Mouse (Mus musculus) heart, adult 11 months (tissue): ENCODE data around the gene Snrpg.

Experiments
- DNase-seq: peaks from one replicate; pipeline ENCODE4 v3.0.0; 2022

Gene Snrpg

DNA sequence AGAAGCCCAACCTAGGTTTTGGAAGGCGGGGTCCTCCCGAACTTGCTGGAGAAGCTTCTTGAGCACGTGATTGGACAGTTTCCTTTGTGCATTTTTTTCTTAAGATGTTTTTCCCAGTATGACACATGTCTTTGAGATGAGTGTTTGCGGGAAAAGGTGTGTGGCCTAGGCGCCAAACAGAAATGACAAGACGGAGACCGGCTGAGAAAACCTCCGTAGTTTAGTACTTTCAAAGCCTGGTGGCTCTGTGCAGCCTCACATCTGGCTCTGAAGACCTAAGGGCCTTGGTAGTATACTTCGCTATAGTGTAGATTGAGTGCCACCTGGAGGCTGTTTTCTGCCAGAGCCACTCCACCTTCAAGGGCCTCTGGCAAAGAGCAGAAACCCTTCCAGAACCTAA is 29.9 kb downstream of the Snrpg start:
- DNase-seq, result peak; percentile 97

DNA sequence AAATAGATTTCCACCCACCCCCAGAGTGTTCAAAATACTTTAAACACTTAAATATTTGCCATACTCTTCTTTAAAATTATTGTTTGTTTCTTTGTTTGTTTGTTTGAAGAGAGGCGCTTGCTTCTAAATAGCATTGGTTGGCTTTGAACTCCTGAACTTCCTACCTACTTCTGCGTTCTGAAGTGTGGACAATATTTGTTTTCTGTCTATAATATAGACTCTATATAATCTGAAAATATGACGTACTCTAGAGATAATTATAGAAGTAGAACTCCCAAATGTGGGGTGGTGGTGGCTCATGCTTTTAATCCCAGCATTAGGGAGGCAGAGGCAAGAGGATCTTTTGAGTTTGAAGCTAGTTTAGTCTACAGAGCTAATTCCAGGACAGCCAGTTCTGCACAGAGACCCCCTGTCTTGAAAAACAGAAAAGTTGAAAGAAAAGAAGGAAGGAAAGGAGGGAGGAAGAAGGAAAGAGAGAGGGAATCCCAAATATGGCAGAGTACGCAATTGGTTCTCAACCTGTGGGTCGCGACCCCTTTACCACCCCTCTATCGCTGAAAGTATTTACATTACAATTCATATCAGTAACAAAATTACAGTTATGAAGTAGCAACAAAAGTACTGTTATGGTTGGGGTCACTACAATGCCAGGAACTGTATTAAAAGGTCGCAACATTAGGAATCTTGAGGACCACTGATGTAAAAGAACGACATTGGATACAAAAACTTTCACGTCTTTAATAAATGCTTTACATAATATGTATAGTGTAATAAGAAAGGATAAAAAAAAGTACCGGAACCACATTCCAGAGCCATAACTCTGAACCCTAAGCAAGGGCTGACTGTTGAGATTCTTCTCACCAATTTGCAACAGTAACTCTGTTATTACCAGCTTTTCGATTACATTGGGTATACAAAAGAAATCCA is 31.8 kb downstream of the Snrpg start:
- peak; percentile 64 for DNase-seq

DNA sequence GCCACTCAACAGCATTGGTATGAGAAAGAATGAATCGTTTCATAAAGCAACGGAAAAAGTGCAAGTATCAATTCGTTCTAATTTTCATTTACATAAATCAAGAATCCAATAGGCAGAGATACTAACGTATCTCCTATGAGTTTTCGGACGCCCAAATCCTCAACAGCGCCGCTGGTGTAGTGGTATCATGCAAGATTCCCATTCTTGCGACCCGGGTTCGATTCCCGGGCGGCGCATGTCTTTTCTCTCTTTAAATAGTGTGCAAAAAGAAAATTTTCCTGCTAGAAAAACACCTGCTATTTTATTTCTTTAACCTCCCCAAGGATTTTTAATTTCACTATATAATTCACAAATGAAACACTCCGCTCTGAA is 32.6 kb downstream of the Snrpg start:
- no peak for DNase-seq

DNA sequence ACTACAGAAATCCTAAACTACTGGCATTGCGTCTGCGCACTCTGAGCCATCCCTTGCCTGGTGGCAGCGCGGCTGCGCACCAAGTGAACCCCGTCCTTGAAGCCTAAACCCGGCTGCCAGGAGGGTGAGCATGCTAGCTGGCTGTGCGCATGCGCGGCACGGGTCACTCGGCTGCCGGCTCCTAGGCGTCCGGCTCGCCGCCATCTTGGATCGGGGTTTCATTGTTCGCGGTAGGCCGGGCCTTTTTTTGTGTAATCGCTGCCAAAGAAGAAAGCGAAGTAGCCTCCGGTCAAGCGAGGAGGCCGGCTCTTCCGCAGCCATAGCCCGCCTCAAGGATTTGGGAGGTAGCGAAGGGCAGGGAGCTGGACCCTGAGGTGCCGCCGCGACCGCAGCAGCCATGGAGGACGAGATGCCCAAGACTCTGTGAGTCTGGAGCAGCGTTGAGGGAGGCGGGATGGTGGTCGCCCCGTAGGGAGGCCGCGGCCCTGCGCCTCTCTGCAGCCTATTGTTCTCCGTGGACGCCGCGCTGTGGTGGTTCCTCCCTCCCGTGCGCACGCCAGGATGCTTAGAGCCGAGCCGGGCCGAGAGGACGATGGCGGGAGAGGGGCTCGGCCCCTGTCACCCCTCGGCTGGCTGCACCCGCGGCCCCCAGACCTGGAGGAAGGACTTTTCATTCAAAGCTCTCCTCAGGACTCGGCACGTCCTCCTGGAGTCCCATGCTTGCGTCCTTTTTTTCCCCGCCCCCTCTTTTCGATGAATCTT is 33.2 kb downstream of the Snrpg start, which contains the start of gene Tia1:
Gene Tia1, plus strand, starts transcription at position 120 of the 762 bp plus-strand sequence.
- DNase-seq, result peak; percentile 100

DNA sequence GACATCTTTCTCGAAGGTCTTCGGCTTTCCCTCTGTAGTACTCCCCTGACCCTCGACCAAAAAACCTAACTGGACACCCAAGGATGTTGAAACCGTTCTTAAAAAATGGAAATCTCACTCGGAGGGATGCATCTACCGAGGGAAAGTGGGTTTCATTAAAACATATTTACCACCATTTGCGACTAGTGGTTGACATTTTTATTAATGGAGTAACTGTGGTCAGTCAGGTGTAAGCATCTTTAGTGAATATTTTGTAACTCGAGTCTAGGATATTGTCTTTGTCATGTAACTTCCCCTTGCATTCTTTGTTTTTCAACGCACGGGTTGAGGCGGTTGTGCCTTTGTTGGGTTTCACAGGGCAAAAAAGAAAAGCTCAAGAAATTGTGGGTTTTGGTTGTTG is 33.9 kb downstream of the Snrpg start:
- DNase-seq, result peak; percentile 75

DNA sequence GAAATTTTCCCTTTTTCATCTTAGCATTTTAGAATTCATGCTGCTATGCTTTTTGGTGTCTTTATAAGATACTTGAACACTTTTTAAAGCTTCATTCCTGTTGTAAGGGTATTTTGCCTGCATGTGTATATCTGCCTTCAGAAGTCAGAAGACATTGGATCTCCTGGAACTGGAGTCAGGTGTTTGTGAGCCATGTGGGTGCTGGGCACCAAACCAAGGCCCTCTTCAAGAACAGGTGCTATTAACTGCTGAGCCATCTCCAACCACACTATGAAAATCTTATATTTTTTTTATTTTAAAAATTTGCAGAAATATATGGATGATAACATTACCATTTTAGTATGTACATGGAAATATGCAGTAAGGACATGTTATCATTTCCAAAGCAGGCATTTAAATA is 35.2 kb downstream of the Snrpg start:
- DNase-seq, result peak; percentile 77

DNA sequence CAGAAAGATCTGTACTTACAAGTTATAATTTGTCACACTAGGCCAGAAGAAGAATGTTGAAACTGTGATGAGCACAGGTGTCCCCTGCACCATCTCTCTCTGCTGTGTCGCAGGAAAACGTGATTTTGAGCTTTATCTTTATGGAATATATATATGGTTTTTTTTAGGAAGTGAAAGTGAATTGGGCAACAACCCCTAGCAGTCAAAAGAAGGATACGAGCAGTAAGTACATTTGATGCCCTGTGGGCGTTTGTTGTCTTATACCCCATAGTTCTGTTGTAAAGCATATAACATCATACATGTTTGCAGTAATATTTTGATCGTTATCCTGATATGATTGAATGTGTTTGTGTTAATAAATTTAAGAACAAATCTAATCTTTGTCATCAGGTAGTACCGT is 47.6 kb downstream of the Snrpg start:
- no peak for DNase-seq

DNA sequence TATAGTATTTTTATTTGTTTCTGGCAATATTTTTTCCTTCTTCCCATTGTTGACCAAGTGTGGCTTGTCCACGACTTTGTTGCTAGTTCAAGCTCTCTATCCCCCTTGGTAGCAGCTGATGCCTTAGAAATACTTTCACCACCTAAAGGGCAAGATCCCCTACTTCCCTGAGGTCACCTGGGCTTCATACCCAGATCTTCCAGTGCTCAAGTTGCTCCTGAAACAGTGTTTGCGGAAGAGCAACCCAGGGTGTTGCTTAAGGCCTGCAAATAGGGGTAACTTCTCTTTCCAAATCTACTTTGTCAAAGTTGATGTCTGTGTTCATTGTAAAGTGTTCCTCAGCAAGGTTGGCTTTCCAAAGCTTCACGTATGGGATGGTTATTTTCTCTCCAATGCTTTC is 48.1 kb downstream of the Snrpg start:
- peak; percentile 75 for DNase-seq

DNA sequence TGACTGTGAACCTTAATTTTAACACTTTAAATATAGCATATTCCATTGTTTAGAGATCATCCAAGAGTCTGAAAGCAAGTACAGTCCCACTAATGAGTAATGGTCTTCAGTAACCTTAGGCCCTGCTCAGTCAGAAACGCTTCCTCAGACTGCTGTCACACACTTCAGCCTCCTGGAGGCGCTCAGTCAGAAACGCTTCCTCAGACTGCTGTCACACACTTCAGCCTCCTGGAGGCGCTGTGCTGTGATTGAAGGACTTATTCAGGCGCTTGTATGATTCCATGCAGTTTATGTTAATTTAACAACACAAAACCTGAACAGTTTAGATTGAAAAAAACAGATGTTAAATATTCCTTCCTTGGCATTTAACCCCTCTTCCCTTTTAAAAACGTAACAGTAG is 49.4 kb downstream of the Snrpg start:
- peak; percentile 49 for DNase-seq

DNA sequence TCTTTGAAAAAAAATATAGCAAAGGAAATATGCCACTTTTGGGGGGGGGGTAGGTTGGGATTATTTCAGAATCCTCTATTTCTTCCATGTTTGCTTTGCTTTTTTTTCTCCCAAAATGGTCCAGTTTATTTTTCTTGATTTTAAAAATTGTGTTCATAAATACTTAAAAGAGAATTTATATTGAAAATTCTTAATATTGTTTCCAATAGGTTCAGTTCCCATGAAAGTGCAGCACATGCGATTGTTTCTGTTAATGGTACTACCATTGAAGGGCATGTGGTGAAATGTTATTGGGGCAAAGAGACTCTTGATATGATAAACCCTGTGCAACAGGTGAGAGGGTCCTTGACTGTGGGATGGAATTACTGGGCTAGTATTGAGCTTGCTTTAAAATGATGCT is 55.3 kb downstream of the Snrpg start, which contains the start of gene Gm44790:
Gene Gm44790, plus strand, starts transcription at position 301 of the 400 bp plus-strand sequence.
- DNase-seq, result no peak
